Mouse (Mus musculus) retina, postnatal 7 days (tissue): Measurements from ENCODE around the gene Zdhhc22.

Experiments
- DNase-seq: peaks from one replicate; pipeline ENCODE4 v3.0.0-alpha.2; 2012; ENCODE audit warnings: low read depth, low spot score

Gene Zdhhc22

DNA sequence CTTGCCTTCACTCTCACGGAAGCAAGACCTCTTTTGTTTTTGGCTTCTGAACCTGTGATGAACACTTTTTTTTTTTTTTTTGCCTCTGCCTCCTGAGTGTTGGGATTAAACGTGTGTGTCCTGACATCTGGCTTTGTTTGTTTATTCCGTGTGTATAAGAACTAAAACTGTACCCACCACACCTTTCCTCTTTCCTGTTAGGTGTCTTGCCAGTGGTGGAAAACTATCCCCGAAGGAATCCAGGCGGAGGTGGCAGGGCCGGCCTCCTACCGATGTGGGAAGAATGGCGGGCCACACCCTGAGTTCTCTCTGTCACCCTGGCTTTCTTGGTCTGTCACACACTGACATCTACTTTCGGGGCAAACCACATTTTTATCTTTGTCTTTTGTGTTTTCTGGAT lies 51.7 kb downstream of the Zdhhc22 start:
- DNase-seq, result no peak

DNA sequence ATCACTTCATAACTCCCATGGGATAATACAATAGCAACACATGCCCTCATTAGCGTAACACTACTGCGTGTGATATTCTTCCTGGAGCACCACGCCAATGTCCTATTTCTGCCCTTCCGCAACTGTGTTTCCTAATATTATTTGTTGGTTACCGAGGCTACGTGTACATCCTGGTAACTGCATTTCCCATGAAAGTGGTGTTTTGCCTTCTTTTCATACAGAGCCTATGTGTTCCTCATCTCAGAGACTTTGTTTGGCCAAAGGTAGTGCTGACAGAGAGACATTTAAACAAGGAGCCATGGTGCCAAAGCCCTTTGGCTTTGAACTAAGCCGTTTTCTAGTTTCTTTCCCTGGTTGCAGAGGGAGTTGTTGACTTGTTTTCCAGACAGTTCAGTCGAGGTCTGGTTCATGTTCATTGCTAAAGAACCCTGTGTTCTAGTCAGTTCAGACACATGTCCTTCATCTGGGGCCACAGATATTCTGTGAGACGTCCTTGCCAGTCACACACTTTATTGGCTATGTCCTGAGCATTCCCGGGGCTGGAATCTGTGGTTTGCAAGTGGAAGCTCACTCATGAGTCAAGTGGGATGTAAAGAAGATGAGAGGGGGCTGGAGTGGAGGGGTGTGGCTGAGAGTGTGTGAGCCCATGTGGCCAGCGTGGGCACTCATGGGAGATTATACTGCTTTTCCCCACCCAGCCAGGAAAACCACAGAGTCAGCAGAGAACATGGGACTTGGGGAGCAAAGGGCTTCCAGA lies 53.5 kb downstream of the Zdhhc22 start:
- no peak for DNase-seq

DNA sequence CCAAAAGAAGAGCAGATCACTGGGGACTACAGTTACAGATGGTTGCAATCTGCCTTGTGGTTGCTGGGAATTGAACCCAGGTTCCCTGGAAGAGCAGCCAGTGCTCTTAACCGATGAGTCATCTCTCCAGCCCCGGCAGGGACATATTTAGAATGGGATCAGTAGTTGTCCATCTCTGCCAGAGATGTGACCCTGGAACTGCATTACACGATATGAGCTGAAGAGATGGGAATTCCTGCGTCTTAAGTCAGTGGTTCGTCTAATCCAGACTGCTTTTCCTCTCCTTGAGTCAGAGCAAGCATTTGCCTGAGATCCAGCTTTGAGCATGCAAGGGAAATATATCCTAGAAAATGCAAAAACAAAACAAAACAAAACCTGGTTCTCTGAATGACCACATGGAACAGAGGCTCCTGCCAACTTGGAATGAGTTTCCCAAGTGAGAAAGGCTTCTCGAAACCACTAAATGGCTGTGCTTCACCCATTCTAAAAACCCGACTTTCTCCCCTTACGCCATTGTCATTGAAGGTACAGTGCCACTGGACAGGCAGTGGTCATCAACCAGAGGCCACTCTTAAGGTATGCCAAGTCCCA lies 54.4 kb downstream of the Zdhhc22 start:
- DNase-seq, result no peak

DNA sequence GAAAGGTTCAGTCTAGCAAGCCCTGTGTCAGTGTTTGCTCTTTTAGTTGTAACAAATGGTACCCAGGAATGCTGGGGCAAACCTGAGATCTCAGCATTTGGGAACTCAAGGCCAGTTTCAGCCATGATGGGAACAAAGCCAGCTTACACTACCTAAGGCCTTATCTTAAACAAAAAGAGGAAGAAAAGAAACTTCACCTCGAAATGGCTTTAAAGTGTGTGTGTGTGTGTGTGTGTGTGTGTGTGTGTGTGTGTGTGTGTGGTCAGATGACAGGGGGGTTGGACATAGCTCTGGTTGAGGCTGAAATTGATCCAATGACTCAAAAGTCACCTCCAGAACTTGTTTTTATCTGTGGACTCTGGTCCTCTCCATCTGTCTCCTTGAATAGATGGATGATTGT lies 55.5 kb downstream of the Zdhhc22 start:
- no peak for DNase-seq

DNA sequence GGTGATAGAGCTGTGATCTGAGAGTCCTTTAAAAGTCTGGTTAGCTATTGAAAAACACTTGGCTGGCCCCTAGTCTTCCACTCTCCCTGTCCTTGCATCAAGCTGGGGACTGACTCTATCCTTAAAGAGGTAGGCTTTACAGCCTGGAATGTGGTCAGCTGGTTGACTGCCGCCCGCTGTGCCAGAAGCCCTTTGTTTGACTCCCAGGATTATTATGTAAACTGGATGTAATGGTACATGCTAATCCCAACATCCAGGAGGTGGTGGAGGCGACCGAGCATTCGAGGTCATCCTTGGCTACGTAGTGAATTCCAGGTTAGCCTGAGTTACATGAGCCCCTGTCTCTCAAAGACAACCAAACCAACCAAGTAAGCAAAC lies 57.7 kb downstream of the Zdhhc22 start:
- DNase-seq, result no peak

DNA sequence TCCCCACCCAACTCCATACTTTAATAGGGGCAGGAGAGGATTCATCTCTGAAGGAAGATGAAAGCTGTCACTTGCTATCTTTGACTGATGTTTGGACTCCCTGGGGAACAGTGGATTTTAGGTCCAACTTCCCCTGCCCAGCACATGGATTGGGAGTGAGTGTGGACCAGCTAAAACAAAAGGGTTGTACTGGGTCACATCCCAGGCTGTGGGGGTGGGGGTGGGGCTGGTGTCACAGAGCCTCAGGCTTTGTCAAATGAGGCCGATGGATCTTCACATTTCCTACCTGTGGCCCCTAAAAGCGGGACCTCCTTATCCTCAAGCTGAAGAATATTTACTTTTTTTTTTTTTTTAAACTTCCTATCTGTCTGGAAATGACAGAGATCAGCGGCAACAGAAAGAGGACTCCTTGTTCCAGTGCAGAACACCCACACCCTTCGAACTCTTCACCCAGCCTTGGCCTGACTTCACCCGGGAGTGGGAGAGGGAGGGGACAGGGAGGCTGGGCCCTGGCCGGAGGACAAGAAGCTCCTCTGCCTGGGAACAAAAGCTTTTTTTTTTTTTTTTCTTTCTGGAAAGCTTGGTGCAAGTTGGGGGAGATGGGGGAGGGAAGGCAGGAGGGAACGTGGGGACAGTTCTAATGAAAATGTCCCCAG lies 58.2 kb downstream of the Zdhhc22 start:
- no peak for DNase-seq

DNA sequence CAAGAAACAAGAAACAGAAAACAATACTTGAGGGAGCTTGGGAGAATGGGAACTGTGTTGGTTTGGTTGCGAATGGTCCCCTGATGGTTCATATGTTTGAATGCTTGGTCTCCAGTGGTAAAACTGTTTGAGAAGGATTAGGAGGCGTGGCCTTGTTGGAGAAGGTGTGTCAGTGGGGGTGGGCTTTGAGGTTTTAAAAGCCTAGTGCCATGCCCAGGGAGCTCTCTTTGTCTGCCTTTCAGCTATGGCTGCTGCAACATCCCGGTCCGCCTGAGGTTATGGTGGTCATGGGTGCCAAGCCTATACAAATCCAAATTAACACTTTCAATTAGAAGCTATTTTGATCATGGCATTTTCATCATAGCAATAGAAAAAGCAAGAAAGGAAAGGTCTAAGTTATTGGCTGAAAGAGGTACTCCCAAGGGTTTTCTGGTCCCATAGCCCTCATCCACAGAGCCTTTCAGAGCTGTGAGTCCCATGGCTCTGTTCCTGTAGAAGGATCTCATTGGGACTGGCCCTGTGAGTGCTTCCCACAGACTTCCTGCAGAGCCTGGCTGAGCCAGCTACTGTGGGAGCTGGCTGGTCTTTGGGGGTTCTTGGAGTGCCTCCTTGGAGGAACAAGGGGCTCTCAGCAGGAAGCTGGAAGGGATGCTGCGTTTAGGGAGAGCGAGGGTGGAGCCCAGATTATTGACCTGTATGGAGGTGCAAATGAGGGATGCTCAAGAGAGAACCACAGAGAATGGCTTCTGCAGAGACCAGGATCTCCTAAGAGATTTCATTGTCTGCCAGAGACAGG lies 59.1 kb downstream of the Zdhhc22 start:
- no peak for DNase-seq
